Mouse (Mus musculus) cerebellum, postnatal 14 days (tissue): ENCODE data around the gene Ctnnd2.

Source experiments
- DNase-seq, 2 experiments: peaks; one replicate each; pipeline ENCODE4 v3.0.0; 2021; ENCODE audit warnings: mixed read lengths in 2 of 2

The Ctnnd2 gene

GRCm38 (mm10) chr15:30401111-30401510 is 228.7 kb downstream of the Ctnnd2 start:
- DNase-seq: no peak

GRCm38 (mm10) chr15:30406254-30406653 is 233.9 kb downstream of the Ctnnd2 start:
- DNase-seq: no peak

GRCm38 (mm10) chr15:30423146-30423545 is 250.8 kb downstream of the Ctnnd2 start:
- DNase-seq: peak in 1 of 2 experiments; percentile 24

- DNase-seq: peak; percentile 57 to 70
Observed at GRCm38 (mm10) chr15:30424290-30424689, 251.9 kb downstream of the Ctnnd2 start.

- peak; percentile 26 to 35 for DNase-seq
Observed at GRCm38 (mm10) chr15:30427342-30427741, 254.9 kb downstream of the Ctnnd2 start.

- DNase-seq: peak in 1 of 2 experiments; percentile 13
Observed at GRCm38 (mm10) chr15:30439045-30439444, 266.7 kb downstream of the Ctnnd2 start.

- no peak for DNase-seq
Observed at GRCm38 (mm10) chr15:30450765-30451164, 278.4 kb downstream of the Ctnnd2 start.

GRCm38 (mm10) chr15:30451921-30452320 is 279.5 kb downstream of the Ctnnd2 start:
- DNase-seq: peak in 1 of 2 experiments; percentile 25

- DNase-seq: peak; percentile 25 to 51
Observed at GRCm38 (mm10) chr15:30457541-30458250, 285.3 kb downstream of the Ctnnd2 start.

- DNase-seq: no peak
Observed at GRCm38 (mm10) chr15:30458671-30459070, 286.3 kb downstream of the Ctnnd2 start.

GRCm38 (mm10) chr15:30460341-30461125 is 288.1 kb downstream of the Ctnnd2 start:
- peak in 1 of 2 experiments; percentile 41 for DNase-seq

GRCm38 (mm10) chr15:30462804-30463423 is 290.5 kb downstream of the Ctnnd2 start:
- no peak for DNase-seq

- peak; percentile 39 to 42 for DNase-seq
Observed at GRCm38 (mm10) chr15:30463471-30464047, 291.2 kb downstream of the Ctnnd2 start.

- DNase-seq: no peak
Observed at GRCm38 (mm10) chr15:30466950-30467543, 294.7 kb downstream of the Ctnnd2 start.

GRCm38 (mm10) chr15:30468773-30469172 is 296.4 kb downstream of the Ctnnd2 start:
- no peak for DNase-seq

GRCm38 (mm10) chr15:30471280-30471966 is 299.0 kb downstream of the Ctnnd2 start:
- peak in 1 of 2 experiments; percentile 35 for DNase-seq

GRCm38 (mm10) chr15:30480676-30481075 is 308.3 kb downstream of the Ctnnd2 start:
- peak; percentile 92 to 94 for DNase-seq

GRCm38 (mm10) chr15:30506476-30506875 is 334.1 kb downstream of the Ctnnd2 start:
- DNase-seq: no peak

- DNase-seq: no peak
Observed at GRCm38 (mm10) chr15:30512467-30512866, 340.1 kb downstream of the Ctnnd2 start.

GRCm38 (mm10) chr15:30513122-30513521 is 340.7 kb downstream of the Ctnnd2 start:
- peak in 1 of 2 experiments; percentile 31 for DNase-seq

GRCm38 (mm10) chr15:30515425-30515824 is 343.0 kb downstream of the Ctnnd2 start:
- DNase-seq: peak; percentile 66 to 70

- no peak for DNase-seq
Observed at GRCm38 (mm10) chr15:30541459-30541858, 369.1 kb downstream of the Ctnnd2 start.
